Mouse (Mus musculus): ENCODE measurements at regions not wholly inside any gene's neighbourhood (a gene's known extent, or its start where the extent isn't known, plus 50 kb on each side); places are given as distances from the start of the nearest gene placed in this dataset.

DNA sequence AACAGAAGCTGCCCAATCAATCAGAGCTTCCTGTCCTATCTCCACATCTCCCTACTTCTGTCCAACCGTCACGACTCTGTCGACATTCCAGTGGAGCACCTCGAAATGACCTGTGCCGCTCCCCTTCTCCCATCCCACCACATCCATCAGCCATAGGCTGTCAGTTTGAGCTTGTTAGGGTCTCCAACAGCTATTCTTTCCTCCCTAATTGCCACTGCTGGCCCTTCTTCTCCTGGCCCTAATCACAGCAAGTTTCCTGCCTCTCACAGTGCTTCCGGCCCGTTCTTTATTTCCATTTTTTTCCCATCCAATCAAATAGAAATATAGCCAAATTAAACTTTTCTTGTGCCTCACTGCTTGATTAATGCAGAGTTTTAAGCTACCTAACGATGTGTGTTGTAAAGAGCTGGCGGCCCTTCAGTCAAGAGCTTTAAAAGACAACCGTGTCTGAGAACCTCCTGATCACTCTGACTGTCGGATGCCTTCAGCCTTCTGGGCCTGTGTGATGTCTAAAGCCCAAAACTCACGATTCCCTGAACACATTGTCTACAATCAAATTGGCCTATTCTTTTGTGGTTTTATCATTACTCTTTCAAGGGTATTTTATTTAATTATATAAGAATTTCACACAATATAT is 270.3 kb downstream of the Tgfb2 start:
- H3K9ac ChIP-seq (ENCODE audit: low read depth, low read length) = no peak overlapping the region
- ATAC-seq = 0 out of 2 replicates have a peak, but pooled peaks have one; percentile 21
- 47% methylated on average over 12 of the region's 12 CpGs for WGBS
- no peak overlapping the region for H3K27ac ChIP-seq (ENCODE audit: low read depth, low read length)
- H3K27me3 ChIP-seq (replicated peaks; ENCODE audit: control insufficient read depth, insufficient read depth, low read length) = no peaks in the 10 kb centered on the region
- no peak overlapping the region for H3K4me2 ChIP-seq (ENCODE audit: low read length)
- H3K4me1 ChIP-seq (ENCODE audit: control insufficient read depth, insufficient read depth, low read depth, low read length) = peaks cover 8% of the 10 kb centered on the region; the same call in 1 of the 2 replicates
- H3K36me3 ChIP-seq (ENCODE audit: control insufficient read depth, insufficient read depth, low read length) = no peaks in the 10 kb centered on the region
- H3K4me3 ChIP-seq (ENCODE audit: low read length) = no peak overlapping the region
- H3K9me3 ChIP-seq (ENCODE audit: control insufficient read depth, low read length) = no peaks in the 10 kb centered on the region

DNA sequence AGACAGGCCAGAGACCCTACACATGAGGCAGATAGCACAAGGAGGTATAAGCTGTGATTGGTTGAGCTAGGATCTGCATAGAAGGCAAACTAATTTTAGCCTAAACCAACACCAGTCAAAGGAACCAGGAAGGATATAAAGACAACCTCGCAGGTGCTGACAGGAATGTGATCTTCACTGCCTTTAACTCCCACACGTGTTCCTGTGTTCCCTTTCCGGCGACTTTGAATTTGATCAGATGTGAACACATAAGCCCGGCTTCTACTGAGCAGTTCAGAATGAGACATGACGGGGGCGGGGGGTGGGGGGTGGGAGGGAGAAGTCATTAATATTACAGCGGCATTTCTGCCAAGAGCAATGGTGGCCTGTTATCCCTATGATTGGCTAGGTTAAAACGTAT is 271.0 kb downstream of the Tgfb2 start:
- H3K27me3 ChIP-seq (replicated peaks; ENCODE audit: control insufficient read depth, insufficient read depth, low read length) = no peaks in the 10 kb centered on the region
- H3K27ac ChIP-seq (ENCODE audit: low read depth, low read length) = no peak overlapping the region
- H3K36me3 ChIP-seq (ENCODE audit: control insufficient read depth, insufficient read depth, low read length) = no peaks in the 10 kb centered on the region
- ATAC-seq = no peak; the same call in 1 of the 2 replicates
- peaks cover 8% of the 10 kb centered on the region; the same call in 1 of the 2 replicates for H3K4me1 ChIP-seq (ENCODE audit: control insufficient read depth, insufficient read depth, low read depth, low read length)
- H3K4me2 ChIP-seq (ENCODE audit: low read length) = no peak overlapping the region
- no peak overlapping the region for H3K4me3 ChIP-seq (ENCODE audit: low read length)
- H3K9ac ChIP-seq (ENCODE audit: low read depth, low read length) = no peak overlapping the region
- WGBS = 56% methylated on average over 9 of the region's 9 CpGs
- H3K9me3 ChIP-seq (ENCODE audit: control insufficient read depth, low read length) = no peaks in the 10 kb centered on the region

DNA sequence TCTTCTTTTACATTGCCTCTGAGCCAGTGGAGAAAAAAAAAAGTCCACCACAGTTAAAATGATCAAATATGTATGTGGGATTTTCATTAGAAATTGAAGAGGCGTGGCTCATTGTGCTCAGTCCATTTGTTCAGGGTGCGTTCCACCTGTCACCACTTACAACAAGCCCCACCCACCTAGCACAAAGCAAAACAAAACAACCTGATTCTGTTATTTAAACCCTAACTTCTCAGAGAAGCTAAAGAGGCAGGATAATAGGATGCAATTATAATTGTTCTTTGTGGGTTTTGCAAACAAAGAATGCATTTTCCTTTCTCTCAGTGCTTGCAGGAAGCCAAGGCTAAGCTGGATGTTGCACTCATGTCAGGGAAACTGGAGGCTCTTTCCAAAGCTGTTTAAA is 271.8 kb downstream of the Tgfb2 start:
- no peak overlapping the region for H3K4me2 ChIP-seq (ENCODE audit: low read length)
- no peaks in the 10 kb centered on the region for H3K9me3 ChIP-seq (ENCODE audit: control insufficient read depth, low read length)
- H3K4me1 ChIP-seq (ENCODE audit: control insufficient read depth, insufficient read depth, low read depth, low read length) = peaks cover 8% of the 10 kb centered on the region; the same call in 1 of the 2 replicates
- no peaks in the 10 kb centered on the region for H3K27me3 ChIP-seq (replicated peaks; ENCODE audit: control insufficient read depth, insufficient read depth, low read length)
- H3K36me3 ChIP-seq (ENCODE audit: control insufficient read depth, insufficient read depth, low read length) = no peaks in the 10 kb centered on the region
- no peak overlapping the region for H3K4me3 ChIP-seq (ENCODE audit: low read length)
- no peak for ATAC-seq
- WGBS = 54% methylated on average over 2 of the region's 2 CpGs
- no peak overlapping the region for H3K9ac ChIP-seq (ENCODE audit: low read depth, low read length)
- no peak overlapping the region for H3K27ac ChIP-seq (ENCODE audit: low read depth, low read length)

DNA sequence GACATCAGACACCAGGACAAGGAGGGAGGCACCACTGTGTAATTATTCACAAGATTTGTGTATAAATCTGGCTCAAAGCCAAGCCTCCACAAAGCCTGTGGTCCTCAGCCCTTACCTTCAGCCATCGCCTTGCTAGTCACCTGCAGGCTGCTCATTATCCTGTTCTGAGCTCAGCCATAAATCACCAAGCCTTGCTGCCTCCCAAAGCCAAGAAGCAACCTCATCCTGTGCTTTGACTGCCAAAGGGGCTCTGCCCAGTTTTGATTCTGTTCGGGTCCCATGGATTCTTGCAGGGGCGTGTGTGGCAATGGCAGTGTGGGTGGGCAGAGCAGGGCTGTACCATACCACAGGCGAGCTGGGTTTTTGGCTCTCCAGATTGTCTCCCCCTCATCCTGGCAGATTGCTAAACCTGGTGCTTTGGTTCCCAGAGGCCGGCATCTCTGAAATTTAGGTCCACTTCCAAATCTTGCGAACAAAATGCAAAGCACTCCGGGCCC is 272.6 kb downstream of the Tgfb2 start:
- Histone ChIP-seq H3K4me3 (ENCODE audit: low read length) (no peak overlapping the region), H3K9me3 (ENCODE audit: control insufficient read depth, low read length) (no peaks in the 10 kb centered on the region), H3K9ac (ENCODE audit: low read depth, low read length) (no peak overlapping the region), H3K4me1 (ENCODE audit: control insufficient read depth, insufficient read depth, low read depth, low read length) (peaks cover 8% of the 10 kb centered on the region; the same call in 1 of the 2 replicates), H3K36me3 (ENCODE audit: control insufficient read depth, insufficient read depth, low read length) (no peaks in the 10 kb centered on the region), H3K27me3 (replicated peaks; ENCODE audit: control insufficient read depth, insufficient read depth, low read length) (no peaks in the 10 kb centered on the region), H3K4me2 (ENCODE audit: low read length) (no peak overlapping the region), H3K27ac (ENCODE audit: low read depth, low read length) (peak overlapping the region; percentile 9)
- ATAC-seq = peak; percentile 93
- WGBS = 60% methylated on average over 7 of the region's 7 CpGs

- 70% methylated on average over 6 of the region's 6 CpGs for WGBS
- Histone ChIP-seq H3K27ac (ENCODE audit: low read depth, low read length) (no peak overlapping the region), H3K4me1 (ENCODE audit: control insufficient read depth, insufficient read depth, low read depth, low read length) (no peaks in the 10 kb centered on the region), H3K9me3 (ENCODE audit: control insufficient read depth, low read length) (no peaks in the 10 kb centered on the region), H3K27me3 (replicated peaks; ENCODE audit: control insufficient read depth, insufficient read depth, low read length) (no peaks in the 10 kb centered on the region), H3K9ac (ENCODE audit: low read depth, low read length) (no peak overlapping the region), H3K4me3 (ENCODE audit: low read length) (no peak overlapping the region), H3K36me3 (ENCODE audit: control insufficient read depth, insufficient read depth, low read length) (no peaks in the 10 kb centered on the region), H3K4me2 (ENCODE audit: low read length) (no peak overlapping the region)
- ATAC-seq = no peak
Observed at GRCm38 (mm10) chr1:186425421-186425820, 280.4 kb downstream of the Tgfb2 start.

DNA sequence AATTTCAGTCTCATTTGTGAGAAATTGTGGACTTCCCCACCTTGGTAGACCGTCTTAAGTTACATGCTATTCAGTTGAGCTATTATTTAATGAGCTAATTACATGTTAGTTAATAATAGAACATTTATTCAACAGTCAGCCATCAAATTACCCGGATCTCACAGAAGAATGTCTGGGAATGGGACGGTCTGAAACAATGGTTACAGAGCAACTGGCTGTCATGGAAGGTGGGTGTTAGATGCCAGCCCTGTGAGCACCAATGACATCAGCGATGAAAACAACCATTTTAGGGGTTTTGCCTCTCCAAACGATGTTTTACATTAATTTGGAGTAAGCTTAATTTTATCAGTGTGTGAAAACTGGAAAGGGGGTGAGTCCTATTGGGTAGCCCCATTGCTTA is 281.7 kb downstream of the Tgfb2 start:
- H3K36me3 ChIP-seq (ENCODE audit: control insufficient read depth, insufficient read depth, low read length) = no peaks in the 10 kb centered on the region
- H3K9me3 ChIP-seq (ENCODE audit: control insufficient read depth, low read length) = no peaks in the 10 kb centered on the region
- H3K4me2 ChIP-seq (ENCODE audit: low read length) = no peak overlapping the region
- no peak overlapping the region for H3K27ac ChIP-seq (ENCODE audit: low read depth, low read length)
- no peaks in the 10 kb centered on the region for H3K4me1 ChIP-seq (ENCODE audit: control insufficient read depth, insufficient read depth, low read depth, low read length)
- no peaks in the 10 kb centered on the region for H3K27me3 ChIP-seq (replicated peaks; ENCODE audit: control insufficient read depth, insufficient read depth, low read length)
- 79% methylated on average over 5 of the region's 5 CpGs for WGBS
- ATAC-seq = no peak
- H3K9ac ChIP-seq (ENCODE audit: low read depth, low read length) = no peak overlapping the region
- no peak overlapping the region for H3K4me3 ChIP-seq (ENCODE audit: low read length)

- WGBS = 61% methylated on average over 1 of the region's 1 CpGs
- no peak overlapping the region for H3K4me2 ChIP-seq (ENCODE audit: low read length)
- H3K27me3 ChIP-seq (replicated peaks; ENCODE audit: control insufficient read depth, insufficient read depth, low read length) = no peaks in the 10 kb centered on the region
- no peak overlapping the region for H3K27ac ChIP-seq (ENCODE audit: low read depth, low read length)
- H3K4me3 ChIP-seq (ENCODE audit: low read length) = no peak overlapping the region
- H3K4me1 ChIP-seq (ENCODE audit: control insufficient read depth, insufficient read depth, low read depth, low read length) = peaks cover 4% of the 10 kb centered on the region; the same call in 1 of the 2 replicates
- no peak for ATAC-seq
- no peaks in the 10 kb centered on the region for H3K36me3 ChIP-seq (ENCODE audit: control insufficient read depth, insufficient read depth, low read length)
- no peak overlapping the region for H3K9ac ChIP-seq (ENCODE audit: low read depth, low read length)
- no peaks in the 10 kb centered on the region for H3K9me3 ChIP-seq (ENCODE audit: control insufficient read depth, low read length)
Observed at GRCm38 (mm10) chr1:186417101-186417500, 288.7 kb downstream of the Tgfb2 start.

- H3K36me3 ChIP-seq (ENCODE audit: control insufficient read depth, insufficient read depth, low read length) = no peaks in the 10 kb centered on the region
- H3K9ac ChIP-seq (ENCODE audit: low read depth, low read length) = no peak overlapping the region
- H3K9me3 ChIP-seq (ENCODE audit: control insufficient read depth, low read length) = no peaks in the 10 kb centered on the region
- 72% methylated on average over 4 of the region's 4 CpGs for WGBS
- no peaks in the 10 kb centered on the region for H3K27me3 ChIP-seq (replicated peaks; ENCODE audit: control insufficient read depth, insufficient read depth, low read length)
- no peak overlapping the region for H3K4me3 ChIP-seq (ENCODE audit: low read length)
- no peak overlapping the region for H3K27ac ChIP-seq (ENCODE audit: low read depth, low read length)
- H3K4me2 ChIP-seq (ENCODE audit: low read length) = no peak overlapping the region
- H3K4me1 ChIP-seq (ENCODE audit: control insufficient read depth, insufficient read depth, low read depth, low read length) = peaks cover 4% of the 10 kb centered on the region; the same call in 1 of the 2 replicates
- ATAC-seq = no peak
Observed at GRCm38 (mm10) chr1:186415321-186415720, 290.5 kb downstream of the Tgfb2 start.

- Histone ChIP-seq H3K27me3 (replicated peaks; ENCODE audit: control insufficient read depth, insufficient read depth, low read length) (no peaks in the 10 kb centered on the region), H3K36me3 (ENCODE audit: control insufficient read depth, insufficient read depth, low read length) (no peaks in the 10 kb centered on the region), H3K9me3 (ENCODE audit: control insufficient read depth, low read length) (no peaks in the 10 kb centered on the region), H3K4me2 (ENCODE audit: low read length) (no peak overlapping the region), H3K4me1 (ENCODE audit: control insufficient read depth, insufficient read depth, low read depth, low read length) (peaks cover 11% of the 10 kb centered on the region), H3K4me3 (ENCODE audit: low read length) (no peak overlapping the region), H3K27ac (ENCODE audit: low read depth, low read length) (no peak overlapping the region), H3K9ac (ENCODE audit: low read depth, low read length) (no peak overlapping the region)
- no peak for ATAC-seq
- 90% methylated on average over 6 of the region's 6 CpGs for WGBS
Observed at GRCm38 (mm10) chr1:186413886-186414245, 291.9 kb downstream of the Tgfb2 start.

All from hindbrain, embryonic 16.5 days (tissue).